Mouse (Mus musculus) midbrain, embryonic 14.5 days (tissue): ENCODE measurements at regions not wholly inside any gene's neighbourhood (a gene's known extent, or its start where the extent isn't known, plus 50 kb on each side); places are given as distances from the start of the nearest gene placed in this dataset.
A peak's percentile ranks its signal among the peaks of the same experiment; 100 is the strongest.

Source experiments
- ATAC-seq: fragments of 200-750 bp; cut with Nextera tagmentation; 2 replicates; pipeline ENCODE4 v1.8.0; 2017; ENCODE audit warnings: moderate number of reproducible peaks, moderate library complexity; ENCODE audit not compliant: low FRiP score, low TSS enrichment
- DNase-seq: peaks from one replicate; pipeline ENCODE4 v3.0.0-alpha.2; 2015
- H3K27ac ChIP-seq: fragments of 300-500 bp; sonication (generic); replicated peaks from 2 replicates; pipeline ENCODE4 v1.5.1; 2014; ENCODE audit warnings: mild to moderate bottlenecking, low read depth, low read length, moderate library complexity
- H3K27me3 ChIP-seq: fragments of 300-500 bp; sonication (generic); 2 replicates; pipeline ENCODE4 v1.6.1; 2014; ENCODE audit warnings: low read length, control low read depth, mixed read lengths; ENCODE audit not compliant: control insufficient read depth, insufficient read depth
- H3K36me3 ChIP-seq: fragments of 300-500 bp; sonication (generic); 2 replicates; pipeline ENCODE4 v1.6.1; 2014; ENCODE audit warnings: low read length, control low read depth; ENCODE audit not compliant: control insufficient read depth, insufficient read depth
- H3K4me1 ChIP-seq: fragments of 300-500 bp; sonication (generic); 2 replicates; pipeline ENCODE4 v1.6.1; 2014; ENCODE audit warnings: mild to moderate bottlenecking, antibody characterized with exemption, low read length, control low read depth; ENCODE audit not compliant: control insufficient read depth, insufficient read depth
- H3K4me2 ChIP-seq: fragments of 300-500 bp; sonication (generic); 2 replicates; pipeline ENCODE4 v1.6.1; 2014; ENCODE audit warnings: mild to moderate bottlenecking, low read length, moderate library complexity
- H3K4me3 ChIP-seq: fragments of 300-500 bp; sonication (generic); replicated peaks from 2 replicates; pipeline ENCODE4 v1.5.1; 2014; ENCODE audit warnings: low read depth, low read length
- H3K9ac ChIP-seq: fragments of 300-500 bp; sonication (generic); replicated peaks from 2 replicates; pipeline ENCODE4 v1.6.1; 2014; ENCODE audit warnings: mild to moderate bottlenecking, low read length, moderate library complexity
- H3K9me3 ChIP-seq: fragments of 300-500 bp; sonication (generic); 2 replicates; pipeline ENCODE4 v1.6.1; 2016; ENCODE audit warnings: low read length, control low read depth, mixed read lengths; ENCODE audit not compliant: control insufficient read depth
- WGBS: fragments of 180-500 bp; shearing (Covaris S2); extraction: QIAGEN DNeasy Blood & Tissue Kit; methylation state at CpG from one replicate; pipeline ENCODE4 v1.1.7; 2014; 5-methylcytosine and 5-hydroxymethylcytosine counted together

- no peak overlapping the region for H3K9ac ChIP-seq
- no peaks in the 10 kb centered on the region for H3K4me1 ChIP-seq
- DNase-seq (no peak), ATAC-seq (no peak)
- 90% methylated on average over 2 of the region's 2 CpGs for WGBS
- H3K4me2 ChIP-seq: no peak overlapping the region
- H3K27me3 ChIP-seq: no peaks in the 10 kb centered on the region
- H3K4me3 ChIP-seq: no peak overlapping the region
- H3K27ac ChIP-seq: no peak overlapping the region
- no peaks in the 10 kb centered on the region for H3K9me3 ChIP-seq
- H3K36me3 ChIP-seq: no peaks in the 10 kb centered on the region
Observed at GRCm38 (mm10) chr15:52783940-52784339, 1100.8 kb upstream of the Gm7489 start.

- Histone ChIP-seq H3K27ac (no peak overlapping the region), H3K36me3 (no peaks in the 10 kb centered on the region), H3K27me3 (no peaks in the 10 kb centered on the region), H3K4me3 (no peak overlapping the region), H3K9me3 (no peaks in the 10 kb centered on the region), H3K4me2 (no peak overlapping the region), H3K9ac (no peak overlapping the region), H3K4me1 (no peaks in the 10 kb centered on the region)
- no peak for DNase-seq
- 81% methylated on average over 3 of the region's 3 CpGs for WGBS
- ATAC-seq: no peak
Observed at GRCm38 (mm10) chr15:52785196-52785595, 1099.5 kb upstream of the Gm7489 start.

GRCm38 (mm10) chr15:52785976-52786375, 1098.7 kb upstream of the Gm7489 start:
- DNase-seq (no peak), ATAC-seq (no peak)
- H3K4me2 ChIP-seq: no peak overlapping the region
- WGBS: 85% methylated on average over 8 of the region's 8 CpGs
- H3K9me3 ChIP-seq: no peaks in the 10 kb centered on the region
- H3K27me3 ChIP-seq: no peaks in the 10 kb centered on the region
- no peak overlapping the region for H3K4me3 ChIP-seq
- no peak overlapping the region for H3K9ac ChIP-seq
- H3K4me1 ChIP-seq: no peaks in the 10 kb centered on the region
- no peak overlapping the region for H3K27ac ChIP-seq
- H3K36me3 ChIP-seq: no peaks in the 10 kb centered on the region

GRCm38 (mm10) chr15:52805479-52806199, 1079.1 kb upstream of the Gm7489 start:
- Histone ChIP-seq H3K4me3 (no peak overlapping the region), H3K9ac (no peak overlapping the region), H3K4me2 (no peak overlapping the region), H3K9me3 (no peaks in the 10 kb centered on the region), H3K4me1 (no peaks in the 10 kb centered on the region), H3K27me3 (no peaks in the 10 kb centered on the region), H3K36me3 (no peaks in the 10 kb centered on the region), H3K27ac (no peak overlapping the region)
- peak; percentile 21 for DNase-seq
- WGBS: 87% methylated on average over 4 of the region's 4 CpGs
- no peak for ATAC-seq

DNA sequence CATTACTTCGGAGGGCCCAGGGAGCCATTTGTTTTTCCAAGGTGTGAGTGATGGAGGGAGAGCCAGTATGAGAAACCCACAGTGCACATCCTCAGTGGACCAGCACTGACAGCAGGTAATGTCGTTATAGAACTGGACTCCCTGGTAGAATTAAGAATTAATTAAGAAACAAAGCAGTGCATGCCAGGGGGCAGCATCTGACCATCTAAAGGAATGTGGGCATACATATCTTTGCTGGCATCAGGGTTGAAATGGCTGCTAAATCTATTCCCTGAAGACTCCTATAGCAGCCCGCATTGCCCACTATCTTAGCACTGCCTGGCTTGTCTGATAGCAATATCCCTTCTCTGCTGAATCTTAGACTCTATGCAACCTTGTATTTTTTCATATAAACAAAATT, 1076.1 kb upstream of the Gm7489 start:
- no peak overlapping the region for H3K9ac ChIP-seq
- no peak overlapping the region for H3K27ac ChIP-seq
- WGBS: 75% methylated on average over 3 of the region's 3 CpGs
- H3K4me3 ChIP-seq: no peak overlapping the region
- no peak overlapping the region for H3K4me2 ChIP-seq
- H3K27me3 ChIP-seq: no peaks in the 10 kb centered on the region
- ATAC-seq: no peak; the same call in 1 of the 2 replicates
- no peaks in the 10 kb centered on the region for H3K9me3 ChIP-seq
- no peaks in the 10 kb centered on the region for H3K36me3 ChIP-seq
- no peaks in the 10 kb centered on the region for H3K4me1 ChIP-seq
- DNase-seq: peak; percentile 38

DNA sequence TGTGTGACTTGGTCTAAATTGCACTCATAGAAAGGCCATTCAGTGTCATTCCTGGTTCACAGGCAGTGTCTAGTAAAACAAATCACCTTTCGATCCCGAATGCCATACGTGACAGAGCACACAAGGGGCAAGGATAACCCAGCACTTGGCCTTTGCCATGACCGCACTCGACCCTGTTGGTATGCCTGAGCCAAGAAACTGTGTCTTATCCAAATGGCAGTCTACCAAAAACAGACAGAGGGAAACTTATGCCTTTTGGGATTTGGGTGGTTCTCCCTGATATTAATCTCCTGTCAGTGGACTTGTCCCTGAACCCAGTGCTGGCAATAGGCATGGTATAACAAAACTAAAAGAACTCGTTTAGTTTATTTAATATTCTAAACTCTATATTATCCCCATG, 1063.9 kb upstream of the Gm7489 start:
- 97% methylated on average over 6 of the region's 6 CpGs for WGBS
- H3K36me3 ChIP-seq: no peaks in the 10 kb centered on the region
- DNase-seq (no peak), ATAC-seq (no peak)
- H3K4me3 ChIP-seq: no peak overlapping the region
- no peaks in the 10 kb centered on the region for H3K27me3 ChIP-seq
- no peaks in the 10 kb centered on the region for H3K9me3 ChIP-seq
- no peak overlapping the region for H3K9ac ChIP-seq
- H3K27ac ChIP-seq: no peak overlapping the region
- H3K4me1 ChIP-seq: no peaks in the 10 kb centered on the region
- H3K4me2 ChIP-seq: no peak overlapping the region

DNA sequence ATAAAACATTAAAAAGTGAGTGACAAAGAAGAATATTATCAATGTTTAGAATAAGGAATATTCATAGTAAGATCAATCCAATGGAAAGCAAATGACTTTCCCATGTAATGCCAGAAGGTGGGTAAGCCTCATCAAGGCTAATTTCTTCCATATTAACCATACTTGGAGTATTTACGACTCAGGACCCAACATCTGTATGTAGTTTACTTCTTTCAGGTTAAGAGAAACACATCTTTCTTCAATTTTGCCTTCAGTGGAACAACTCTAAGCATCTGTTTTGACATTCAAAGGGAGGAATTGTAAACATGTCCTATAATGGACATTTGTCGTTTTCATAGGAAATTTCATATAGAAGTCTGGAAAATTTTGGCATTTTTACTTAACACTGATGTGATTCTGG, 1047.8 kb upstream of the Gm7489 start:
- H3K4me1 ChIP-seq: no peaks in the 10 kb centered on the region
- WGBS: 89% methylated on average over 2 of the region's 2 CpGs
- ATAC-seq (no peak), DNase-seq (no peak)
- no peak overlapping the region for H3K9ac ChIP-seq
- no peak overlapping the region for H3K4me3 ChIP-seq
- H3K4me2 ChIP-seq: no peak overlapping the region
- H3K27me3 ChIP-seq: no peaks in the 10 kb centered on the region
- H3K27ac ChIP-seq: no peak overlapping the region
- H3K9me3 ChIP-seq: no peaks in the 10 kb centered on the region
- H3K36me3 ChIP-seq: no peaks in the 10 kb centered on the region

- Histone ChIP-seq H3K4me3 (no peak overlapping the region), H3K27me3 (no peaks in the 10 kb centered on the region), H3K4me1 (no peaks in the 10 kb centered on the region), H3K9me3 (no peaks in the 10 kb centered on the region), H3K4me2 (no peak overlapping the region), H3K36me3 (no peaks in the 10 kb centered on the region), H3K27ac (no peak overlapping the region), H3K9ac (no peak overlapping the region)
- no peak for ATAC-seq
- no peak for DNase-seq
Observed at GRCm38 (mm10) chr15:52848132-52848531, 1036.6 kb upstream of the Gm7489 start.

DNA sequence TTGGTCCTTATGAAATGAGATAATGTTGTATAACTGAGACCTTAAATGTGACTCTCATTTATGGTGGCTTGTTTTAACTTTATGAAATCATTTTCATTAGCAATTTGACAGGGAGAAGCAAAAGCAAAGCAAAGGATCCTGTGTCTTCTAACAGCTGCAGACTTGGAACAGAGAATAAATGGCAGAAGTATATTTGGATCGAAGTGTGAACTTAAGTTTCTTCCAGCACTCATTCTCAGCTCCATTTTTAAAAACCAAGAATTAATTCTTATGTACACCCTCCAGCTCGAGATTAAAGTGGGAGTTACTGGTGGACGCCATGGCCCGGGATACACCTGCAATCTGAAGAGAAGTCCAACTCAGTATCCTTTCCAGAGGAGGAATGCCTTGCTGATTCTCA, 1026.0 kb upstream of the Gm7489 start:
- no peak for DNase-seq
- H3K27ac ChIP-seq: no peak overlapping the region
- no peak for ATAC-seq
- H3K27me3 ChIP-seq: no peaks in the 10 kb centered on the region
- WGBS: 88% methylated on average over 4 of the region's 4 CpGs
- no peaks in the 10 kb centered on the region for H3K4me1 ChIP-seq
- H3K4me2 ChIP-seq: no peak overlapping the region
- no peak overlapping the region for H3K9ac ChIP-seq
- no peaks in the 10 kb centered on the region for H3K36me3 ChIP-seq
- H3K4me3 ChIP-seq: no peak overlapping the region
- no peaks in the 10 kb centered on the region for H3K9me3 ChIP-seq
